Mouse (Mus musculus) intestine, postnatal 0 days (tissue): Measurements from ENCODE around the gene Plekhg4. TPM values are rescaled to one million over a fixed set of nuclear protein-coding genes. Genes with fewer than 3 reads are reported as not detected.

Experiments used
- ATAC-seq: fragments of 200-750 bp; cut with Nextera tagmentation; 2 replicates; pipeline ENCODE4 v1.8.0; 2017; ENCODE audit warnings: mild to moderate bottlenecking, moderate TSS enrichment, moderate library complexity
- H3K27ac ChIP-seq: fragments of 300-500 bp; sonication (generic); 2 replicates; pipeline ENCODE4 v1.5.1; 2014; ENCODE audit warnings: mild to moderate bottlenecking, low read depth, low read length, moderate library complexity
- H3K27me3 ChIP-seq: fragments of 300-500 bp; sonication (generic); replicated peaks from 2 replicates; pipeline ENCODE4 v1.6.1; 2014; ENCODE audit warnings: low read length, mixed read lengths; ENCODE audit not compliant: control insufficient read depth, insufficient read depth
- H3K36me3 ChIP-seq: fragments of 300-500 bp; sonication (generic); 2 replicates; pipeline ENCODE4 v1.6.1; 2014; ENCODE audit warnings: mild to moderate bottlenecking, moderate library complexity; ENCODE audit not compliant: control insufficient read depth, insufficient read depth
- H3K4me1 ChIP-seq: fragments of 300-500 bp; sonication (generic); replicated peaks from 2 replicates; pipeline ENCODE4 v1.6.1; 2014; ENCODE audit warnings: antibody characterized with exemption, low read length, mixed read lengths; ENCODE audit not compliant: control insufficient read depth, insufficient read depth
- H3K4me2 ChIP-seq: fragments of 300-500 bp; sonication (generic); replicated peaks from 2 replicates; pipeline ENCODE4 v1.6.1; 2014; ENCODE audit warnings: low read depth, mild to moderate bottlenecking, moderate library complexity
- H3K4me3 ChIP-seq: fragments of 300-500 bp; sonication (generic); 2 replicates; pipeline ENCODE4 v1.5.1; 2014; ENCODE audit warnings: low read depth, low read length
- H3K9ac ChIP-seq: fragments of 300-500 bp; sonication (generic); 2 replicates; pipeline ENCODE4 v1.6.1; 2014; ENCODE audit warnings: mild to moderate bottlenecking, low read depth, low read length
- H3K9me3 ChIP-seq: fragments of 300-500 bp; sonication (generic); 2 replicates; pipeline ENCODE4 v1.6.1; 2016; ENCODE audit warnings: mixed run types; ENCODE audit not compliant: control insufficient read depth
- CTCF ChIP-seq: sonication (generic); IDR thresholded peaks from 2 replicates; pipeline ENCODE4 v1.5.1; 2016; ENCODE audit warnings: low read depth, mild to moderate bottlenecking, control low read depth, antibody characterized with exemption, moderate library complexity
- WGBS: fragments of 180-500 bp; shearing (Covaris S2); extraction: QIAGEN DNeasy Blood & Tissue Kit; methylation state at CpG from one replicate; pipeline ENCODE4 v1.1.7; 2014; 5-methylcytosine and 5-hydroxymethylcytosine counted together
- polyA plus RNA-seq: library from polyadenylated mRNA; unstranded; fragments of >200 nt; fragmentation: Nextera tagmentation; extraction: Ambion mirVana; gene quantifications from 2 replicates; pipeline ENCODE4 v1.2.1, GENCODE M21; 2015

Plekhg4 gene
- polyA plus RNA-seq, 1 experiment from 2014 or later = 0.20 TPM

- H3K27ac ChIP-seq = peak overlapping the region; percentile 62; the same call in 1 of the 2 replicates
- H3K9ac ChIP-seq = no peak overlapping the region
- 94% methylated on average over 9 of the region's 9 CpGs for WGBS
Measured at GRCm38 (mm10) chr8:105331931-105332330, 41.1 kb upstream of the Plekhg4 start.

DNA sequence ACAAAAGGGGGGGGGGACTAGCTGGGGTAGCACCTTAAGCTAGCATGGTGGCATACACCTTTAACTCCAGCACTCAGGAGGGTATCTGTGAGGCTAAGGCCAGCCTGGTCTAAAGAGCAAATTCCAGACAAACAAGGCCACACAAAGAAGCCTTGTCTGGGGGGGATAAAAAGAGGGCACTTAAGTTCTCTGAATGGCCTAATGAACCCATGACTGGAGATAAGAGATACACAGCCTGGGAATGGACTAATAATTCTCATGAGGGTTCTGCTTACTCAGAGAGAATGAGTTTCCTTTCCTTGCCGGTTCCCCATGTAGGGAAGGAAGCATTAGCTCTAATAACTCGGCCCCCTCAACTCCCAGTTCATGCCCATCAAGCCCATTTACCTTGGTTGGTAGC is 40.6 kb upstream of the Plekhg4 start:
- peaks cover 3% of the 10 kb centered on the region; the same call in 1 of the 2 replicates for H3K4me1 ChIP-seq
- no peaks in the 10 kb centered on the region for H3K27me3 ChIP-seq
- H3K4me3 ChIP-seq = no peak overlapping the region
- H3K4me2 ChIP-seq = no peak overlapping the region
- 39% methylated on average over 2 of the region's 2 CpGs for WGBS
- H3K36me3 ChIP-seq = peaks cover 87% of the 10 kb centered on the region
- no peaks in the 10 kb centered on the region for H3K9me3 ChIP-seq
- no peak for TF ChIP-seq CTCF
- peak overlapping the region; percentile 76 for H3K27ac ChIP-seq
- H3K9ac ChIP-seq = no peak overlapping the region
- peak; percentile 73 for ATAC-seq

More at GRCm38 (mm10) chr8:105331931-105332330, 41.1 kb upstream of the Plekhg4 start:
- no peak overlapping the region for H3K4me2 ChIP-seq
- H3K4me1 ChIP-seq = peaks cover 3% of the 10 kb centered on the region; the same call in 1 of the 2 replicates
- H3K27me3 ChIP-seq = no peaks in the 10 kb centered on the region
- no peaks in the 10 kb centered on the region for H3K9me3 ChIP-seq
- peaks cover 82% of the 10 kb centered on the region for H3K36me3 ChIP-seq
- ATAC-seq = no peak
- no peak for TF ChIP-seq CTCF
- H3K4me3 ChIP-seq = no peak overlapping the region

- 74% methylated on average over 32 of the region's 32 CpGs for WGBS
- no peak overlapping the region for H3K4me3 ChIP-seq
- peaks cover 7% of the 10 kb centered on the region for H3K4me1 ChIP-seq
- H3K4me2 ChIP-seq = no peak overlapping the region
- H3K36me3 ChIP-seq = peaks cover 59% of the 10 kb centered on the region
- H3K27ac ChIP-seq = no peak overlapping the region
- no peak for TF ChIP-seq CTCF
- no peak overlapping the region for H3K9ac ChIP-seq
- no peaks in the 10 kb centered on the region for H3K27me3 ChIP-seq
- no peaks in the 10 kb centered on the region for H3K9me3 ChIP-seq
- no peak for ATAC-seq
Measured at GRCm38 (mm10) chr8:105336373-105337130, 36.5 kb upstream of the Plekhg4 start.

DNA sequence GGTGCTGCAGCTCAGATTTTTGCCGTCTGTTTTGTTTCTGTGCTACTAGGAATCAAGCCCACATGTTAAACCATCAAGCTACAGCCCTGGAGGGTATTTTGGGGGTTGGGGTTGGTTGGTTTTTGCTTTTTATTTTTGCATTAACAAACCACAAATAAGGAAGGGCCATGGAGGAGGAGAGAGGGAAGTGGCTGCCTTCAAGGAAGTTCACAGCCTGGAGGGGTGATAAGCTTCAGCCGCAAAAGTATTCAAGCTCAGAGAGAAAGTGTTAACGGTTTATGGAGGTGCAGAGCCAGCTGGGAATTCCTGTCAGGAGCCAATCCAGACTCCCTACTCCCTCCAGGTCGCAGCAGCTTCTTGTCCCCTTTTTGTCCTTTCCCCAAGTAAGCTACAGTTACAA is 34.1 kb upstream of the Plekhg4 start:
- no peak overlapping the region for H3K9ac ChIP-seq
- no peaks in the 10 kb centered on the region for H3K27me3 ChIP-seq
- no peak for TF ChIP-seq CTCF
- no peak overlapping the region for H3K27ac ChIP-seq
- no peak for ATAC-seq
- no peak overlapping the region for H3K4me3 ChIP-seq
- WGBS = 35% methylated on average over 4 of the region's 4 CpGs
- H3K9me3 ChIP-seq = no peaks in the 10 kb centered on the region
- H3K36me3 ChIP-seq = peaks cover 43% of the 10 kb centered on the region
- peaks cover 5% of the 10 kb centered on the region for H3K4me1 ChIP-seq
- H3K4me2 ChIP-seq = peak overlapping the region; percentile 10; the same call in 1 of the 2 replicates

DNA sequence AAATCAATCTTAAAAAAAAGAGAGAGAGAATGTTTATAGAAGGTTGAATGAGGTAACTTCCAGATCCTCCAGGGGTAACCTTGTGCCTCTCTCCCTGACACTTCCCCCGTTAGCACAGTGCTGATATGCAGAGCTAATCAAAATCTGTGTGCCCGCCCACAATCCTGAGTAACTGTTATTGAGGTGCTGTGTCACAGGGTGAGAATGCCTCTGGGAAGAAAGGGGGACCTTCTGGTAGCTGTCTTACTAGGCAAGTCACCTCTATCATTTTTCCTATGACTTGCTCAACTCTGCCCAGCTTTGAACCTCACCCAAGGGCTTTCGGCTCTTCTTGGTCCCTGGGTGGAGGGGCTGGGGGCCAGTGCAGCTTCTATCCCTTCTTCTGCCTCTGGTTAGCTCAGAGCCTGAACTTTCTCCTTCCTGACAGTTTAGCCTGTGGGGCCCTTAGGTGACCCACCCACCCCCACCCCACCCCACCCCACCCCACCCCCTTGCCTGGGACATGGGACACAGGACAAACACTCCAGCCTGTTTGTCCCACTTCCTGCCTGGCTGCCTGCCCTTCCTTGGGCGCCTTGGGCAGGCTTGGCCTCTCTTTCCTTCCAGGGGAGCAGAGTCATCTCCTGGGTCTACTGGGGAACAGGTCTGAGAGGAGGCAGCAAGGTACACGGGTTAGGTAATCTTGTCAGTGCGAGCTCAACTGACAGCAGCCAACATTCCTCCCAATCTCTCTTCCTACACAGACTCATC is 33.0 kb upstream of the Plekhg4 start:
- 35% methylated on average over 6 of the region's 6 CpGs for WGBS
- Histone ChIP-seq H3K9ac (no peak overlapping the region), H3K27ac (0 out of 2 replicates have a peak overlapping the region, but pooled peaks have one; percentile 28), H3K4me1 (peaks cover 10% of the 10 kb centered on the region), H3K4me2 (peak overlapping the region; percentile 6; the same call in 1 of the 2 replicates), H3K9me3 (no peaks in the 10 kb centered on the region), H3K36me3 (peaks cover 34% of the 10 kb centered on the region), H3K27me3 (no peaks in the 10 kb centered on the region), H3K4me3 (no peak overlapping the region)
- no peak for TF ChIP-seq CTCF
- ATAC-seq = peak; percentile 54

GRCm38 (mm10) chr8:105341399-105341798 is 31.7 kb upstream of the Plekhg4 start:
- Histone ChIP-seq H3K4me3 (no peak overlapping the region), H3K9ac (no peak overlapping the region), H3K27ac (no peak overlapping the region), H3K4me1 (peaks cover 20% of the 10 kb centered on the region), H3K9me3 (no peaks in the 10 kb centered on the region), H3K4me2 (no peak overlapping the region), H3K27me3 (no peaks in the 10 kb centered on the region), H3K36me3 (peaks cover 20% of the 10 kb centered on the region)
- ATAC-seq = no peak
- 50% methylated on average over 8 of the region's 8 CpGs for whole genome bisulfite sequencing
- no peak for TF ChIP-seq CTCF
